Comparison of ENCODE assay signal across 8 mouse cellular contexts in the genomic region with DNA sequence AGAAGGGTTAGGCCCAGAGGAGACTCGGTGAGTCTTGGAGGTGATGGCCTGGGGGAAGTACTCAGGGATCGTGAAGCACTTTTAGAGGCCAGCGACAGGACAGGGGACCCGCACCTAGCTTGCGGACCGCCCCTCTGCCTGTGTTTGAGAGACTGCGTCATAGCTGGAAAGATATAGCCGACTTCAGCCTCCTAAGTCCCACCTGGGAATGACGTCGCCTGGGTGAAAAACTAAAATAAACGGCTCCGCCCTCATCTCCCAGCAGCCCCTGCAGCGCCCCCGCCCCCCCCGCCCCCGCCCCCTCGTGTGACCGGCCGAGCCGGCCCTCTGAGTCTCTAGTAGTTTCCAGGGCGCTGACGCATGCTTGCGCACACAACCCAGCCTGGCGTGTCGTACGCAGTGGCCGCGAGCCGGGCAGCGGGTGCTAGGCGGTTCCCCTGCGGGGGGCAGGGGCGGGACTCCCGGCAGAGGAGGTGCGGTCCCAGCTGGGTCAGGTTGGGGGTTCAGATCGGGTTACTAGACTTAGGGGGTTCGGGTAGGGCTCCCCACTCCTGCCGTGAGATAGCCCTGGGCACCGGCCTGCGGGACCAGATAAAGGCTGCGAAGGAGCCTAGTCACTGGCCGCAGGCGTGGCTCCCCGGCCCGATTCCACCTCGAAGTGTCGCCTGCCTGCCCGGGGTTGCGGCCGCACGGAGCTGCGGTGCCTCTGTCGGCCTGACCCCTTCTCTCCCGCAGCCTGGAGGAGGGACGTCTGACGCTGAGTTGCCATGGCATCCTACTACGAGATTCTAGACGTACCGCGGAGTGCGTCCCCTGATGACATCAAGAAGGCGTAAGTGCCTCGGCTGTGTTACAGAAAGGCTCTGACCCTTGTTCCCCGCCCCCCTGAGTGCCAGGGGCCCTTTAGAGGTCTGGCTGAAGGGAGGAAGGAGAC. TPM values are rescaled to one million over a fixed set of nuclear protein-coding genes. Genes with fewer than 3 reads are reported as not detected.
DNase-seq lines count a peak whose midpoint lies in the region; ATAC-seq lines count a peak whose summit lies in the region.

A gene (plus strand): TSS at position 290 of the 934 bp plus-strand sequence.

- no peaks in the 10 kb centered on the region for H3K27me3 ChIP-seq in embryonic facial prominence, embryonic 15.5 days
- H3K27me3 ChIP-seq in limb, embryonic 15.5 days = no peaks in the 10 kb centered on the region
- H3K27me3 ChIP-seq in midbrain, embryonic 16.5 days (ENCODE audit: control insufficient read depth, insufficient read depth, low read depth, low read length) = no peaks in the 10 kb centered on the region

- DNase-seq in A20 (ENCODE audit: low read depth, low spot score) = peak; percentile 89
- DNase-seq in adrenal gland, postnatal 4 days (ENCODE audit: low spot score in 2 of 2) = peak; percentile 61 to 77
- DNase-seq in heart, adult 9 months (ENCODE audit: low spot score in 2 of 2) = peak; percentile 92 to 93
- DNase-seq in kidney, adult 9 months = peak; percentile 94
- peak; percentile 91 to 93 for DNase-seq in spleen, postnatal 10 days (ENCODE audit: low spot score in 2 of 2)

- peak within 1 kb of the TSS; percentile 76 for H3K4me3 ChIP-seq in embryonic facial prominence, embryonic 15.5 days (replicated peaks)
- H3K4me3 ChIP-seq in limb, embryonic 15.5 days = peak within 1 kb of the TSS; percentile 80
- peak within 1 kb of the TSS; percentile 72 for H3K4me3 ChIP-seq in midbrain, embryonic 16.5 days (ENCODE audit: low read depth, low read length)

- peaks cover 13% of the 10 kb centered on the region; the same call in 1 of the 2 replicates for H3K36me3 ChIP-seq in embryonic facial prominence, embryonic 15.5 days
- peaks cover 17% of the 10 kb centered on the region for H3K36me3 ChIP-seq in limb, embryonic 15.5 days
- no peaks in the 10 kb centered on the region for H3K36me3 ChIP-seq in midbrain, embryonic 16.5 days (ENCODE audit: control insufficient read depth, insufficient read depth, low read length)

- WGBS in embryonic facial prominence, embryonic 15.5 days = 1% methylated on average over 64 of the region's 64 CpGs
- WGBS in limb, embryonic 15.5 days = under 1% methylated on average over 61 of the region's 64 CpGs
- WGBS in midbrain, embryonic 16.5 days = under 1% methylated on average over 63 of the region's 64 CpGs

- H3K9me3 ChIP-seq in embryonic facial prominence, embryonic 15.5 days (replicated peaks) = no peaks in the 10 kb centered on the region
- no peaks in the 10 kb centered on the region for H3K9me3 ChIP-seq in limb, embryonic 15.5 days
- H3K9me3 ChIP-seq in midbrain, embryonic 16.5 days (replicated peaks; ENCODE audit: control insufficient read depth, low read length, poor library complexity, severe bottlenecking) = no peaks in the 10 kb centered on the region

- peak within 1 kb of the TSS; percentile 84 for H3K27ac ChIP-seq in embryonic facial prominence, embryonic 15.5 days (replicated peaks)
- peak within 1 kb of the TSS; percentile 88 for H3K27ac ChIP-seq in limb, embryonic 15.5 days
- H3K27ac ChIP-seq in midbrain, embryonic 16.5 days (ENCODE audit: low read length) = peak within 1 kb of the TSS; percentile 90

- peak within 1 kb of the TSS; percentile 80 for H3K9ac ChIP-seq in embryonic facial prominence, embryonic 15.5 days
- peak within 1 kb of the TSS; percentile 75 for H3K9ac ChIP-seq in limb, embryonic 15.5 days
- peak within 1 kb of the TSS; percentile 93 for H3K9ac ChIP-seq in midbrain, embryonic 16.5 days (ENCODE audit: low read depth, low read length)

- peak within 1 kb of the TSS; percentile 91 for H3K4me2 ChIP-seq in embryonic facial prominence, embryonic 15.5 days (replicated peaks)
- H3K4me2 ChIP-seq in limb, embryonic 15.5 days = peak within 1 kb of the TSS; percentile 92
- H3K4me2 ChIP-seq in midbrain, embryonic 16.5 days (ENCODE audit: low read length) = peak within 1 kb of the TSS; percentile 65

- peak; percentile 90 for ATAC-seq in embryonic facial prominence, embryonic 15.5 days (ENCODE audit: insufficient number of reproducible peaks, low FRiP score, low TSS enrichment, low read depth)
- ATAC-seq in limb, embryonic 15.5 days (ENCODE audit: insufficient number of reproducible peaks, low FRiP score, low TSS enrichment, low read depth) = peak; percentile 83
- peak; percentile 88 for ATAC-seq in midbrain, embryonic 16.5 days

- H3K4me1 ChIP-seq in embryonic facial prominence, embryonic 15.5 days = peaks cover 20% of the 10 kb centered on the region
- H3K4me1 ChIP-seq in limb, embryonic 15.5 days = peaks cover 13% of the 10 kb centered on the region
- H3K4me1 ChIP-seq in midbrain, embryonic 16.5 days (ENCODE audit: control insufficient read depth, insufficient read depth, low read length) = peaks cover 8% of the 10 kb centered on the region

RNA-seq across cellular contexts. Expression of the gene that starts here (rescaled TPM):
- 10 to 100 TPM; 40.5 to 42.5 TPM for total RNA-seq in adrenal gland, postnatal 4 days (2021)
- polyA plus RNA-seq in embryonic facial prominence, embryonic 15.5 days (2015; fragmentation: Nextera tagmentation; extraction: Ambion mirVana) = 47.9 and 51.3 TPM in 2 replicates
- 44.5 and 49.5 TPM in 2 replicates for polyA plus RNA-seq in limb, embryonic 15.5 days (2015; fragmentation: Nextera tagmentation; extraction: Ambion mirVana)
- polyA plus RNA-seq in midbrain, embryonic 16.5 days (2015; fragmentation: Nextera tagmentation; extraction: Ambion mirVana) = 79.4 and 84.3 TPM in 2 replicates

Comparison
In these comparisons a context has a peak if more than half of its experiments do, and no peak if none do; other contexts are left out.
1. Peak in every context shown above with its lines: DNase-seq, ATAC-seq, H3K4me3 ChIP-seq and H3K27ac ChIP-seq.